Mouse (Mus musculus) cerebellum, adult 2 months (tissue): Measurements from ENCODE around the gene 1700029J07Rik. TPM values are rescaled to one million over a fixed set of nuclear protein-coding genes. Genes with fewer than 3 reads are reported as not detected.

Experiments
- DNase-seq, 2 experiments: peaks; one replicate each; pipeline ENCODE4 v3.0.0; 2021
- H3K27ac ChIP-seq: fragments of 200-500 bp; 2 replicates; pipeline ENCODE4 v1.5.1; 2012; ENCODE audit warnings: low read length, control low read depth, inconsistent platforms; ENCODE audit not compliant: insufficient read depth
- H3K27me3 ChIP-seq: fragments of 200-500 bp; 2 replicates; pipeline ENCODE4 v1.6.1; 2012; ENCODE audit warnings: inconsistent platforms, mild to moderate bottlenecking, low read length, moderate library complexity; ENCODE audit not compliant: control insufficient read depth, insufficient read depth
- H3K4me1 ChIP-seq: fragments of 200-500 bp; 2 replicates; pipeline ENCODE4 v1.6.1; 2011; ENCODE audit warnings: low read length; ENCODE audit not compliant: control insufficient read depth, insufficient read depth
- H3K4me3 ChIP-seq: fragments of 200-500 bp; replicated peaks from 2 replicates; pipeline ENCODE3; 2011; ENCODE audit warnings: mild to moderate bottlenecking, low read depth, low read length, control low read depth; ENCODE audit not compliant: insufficient read depth
- CTCF ChIP-seq: fragments of 200-500 bp; IDR thresholded peaks from 2 replicates; pipeline ENCODE4 v1.5.1; 2011; ENCODE audit warnings: low read depth, mild to moderate bottlenecking, control low read depth, low read length, moderate library complexity, borderline replicate concordance; ENCODE audit not compliant: insufficient read depth
- POLR2A ChIP-seq: fragments of 200-500 bp; IDR thresholded peaks from 2 replicates; pipeline ENCODE4 v1.6.1; 2011; ENCODE audit warnings: low read length, control low read depth, borderline replicate concordance; ENCODE audit not compliant: insufficient read depth
- WGBS: fragments of 180-500 bp; shearing (Covaris S2); methylation state at CpG from one replicate; pipeline ENCODE4 v1.1.7; 2018; 5-methylcytosine and 5-hydroxymethylcytosine counted together
- polyA plus RNA-seq: library from polyadenylated mRNA; depleted of rRNA; stranded (reverse); fragments of >200 nt; gene quantifications from 2 replicates; pipeline ENCODE4 v1.2.3, GENCODE M21; 2012

1700029J07Rik gene
- polyA plus RNA-seq, 1 experiment, result 5.1 TPM

GRCm38 (mm10) chr8:45988189-45988588 is 13.1 kb upstream of the 1700029J07Rik start:
- no peak for DNase-seq
- Histone ChIP-seq H3K27me3 (no peaks in the 10 kb centered on the region), H3K27ac (no peak overlapping the region), H3K4me1 (no peaks in the 10 kb centered on the region), H3K4me3 (no peak overlapping the region)
- WGBS, result 64% methylated on average over 2 of the region's 2 CpGs
- TF ChIP-seq POLR2A, result no peak
- no peak for TF ChIP-seq CTCF

- H3K4me1 ChIP-seq, result no peaks in the 10 kb centered on the region
- H3K27ac ChIP-seq, result no peak overlapping the region
- TF ChIP-seq CTCF (no peak), POLR2A (no peak)
- H3K4me3 ChIP-seq, result no peak overlapping the region
- no peaks in the 10 kb centered on the region for H3K27me3 ChIP-seq
- WGBS, result 72% methylated on average over 3 of the region's 3 CpGs
- DNase-seq, result no peak
These were observed 11.6 kb upstream of the 1700029J07Rik start for GRCm38 (mm10) chr8:45986665-45987064.

- Histone ChIP-seq H3K27me3 (no peaks in the 10 kb centered on the region), H3K4me1 (peaks cover 3% of the 10 kb centered on the region; the same call in 1 of the 2 replicates), H3K4me3 (peak overlapping the region; percentile 88), H3K27ac (no peak overlapping the region)
- DNase-seq, result no peak
- 58% methylated on average over 11 of the region's 11 CpGs for WGBS
- TF ChIP-seq CTCF (no peak), POLR2A (no peak)
These were observed 901 bp upstream of the 1700029J07Rik start for GRCm38 (mm10) chr8:45975837-45976468.

GRCm38 (mm10) chr8:45973988-45974505 is 1.0 kb downstream of the 1700029J07Rik start:
- DNase-seq, result no peak
- 63% methylated on average over 8 of the region's 8 CpGs for WGBS
- H3K27me3 ChIP-seq, result no peaks in the 10 kb centered on the region
- H3K4me3 ChIP-seq, result no peak overlapping the region
- no peak overlapping the region for H3K27ac ChIP-seq
- TF ChIP-seq CTCF (no peak), POLR2A (no peak)
- peaks cover 3% of the 10 kb centered on the region; the same call in 1 of the 2 replicates for H3K4me1 ChIP-seq

GRCm38 (mm10) chr8:45970894-45971293 is 4.2 kb downstream of the 1700029J07Rik start:
- Histone ChIP-seq H3K27ac (no peak overlapping the region), H3K4me1 (peaks cover 3% of the 10 kb centered on the region; the same call in 1 of the 2 replicates), H3K4me3 (no peak overlapping the region), H3K27me3 (no peaks in the 10 kb centered on the region)
- no peak for DNase-seq
- TF ChIP-seq POLR2A (no peak), CTCF (no peak)
- 97% methylated on average over 12 of the region's 12 CpGs for WGBS

GRCm38 (mm10) chr8:45950622-45951021 is 24.4 kb downstream of the 1700029J07Rik start:
- DNase-seq, result no peak
- 59% methylated on average over 2 of the region's 2 CpGs for WGBS
- Histone ChIP-seq H3K4me1 (no peaks in the 10 kb centered on the region), H3K27ac (no peak overlapping the region), H3K27me3 (no peaks in the 10 kb centered on the region), H3K4me3 (no peak overlapping the region)
- TF ChIP-seq CTCF (no peak), POLR2A (no peak)

GRCm38 (mm10) chr8:45946283-45946682 is 28.8 kb downstream of the 1700029J07Rik start:
- TF ChIP-seq POLR2A (no peak), CTCF (no peak)
- H3K27me3 ChIP-seq, result no peaks in the 10 kb centered on the region
- 85% methylated on average over 4 of the region's 4 CpGs for WGBS
- H3K4me3 ChIP-seq, result no peak overlapping the region
- H3K27ac ChIP-seq, result no peak overlapping the region
- no peaks in the 10 kb centered on the region for H3K4me1 ChIP-seq
- no peak for DNase-seq

- Histone ChIP-seq H3K27ac (no peak overlapping the region), H3K27me3 (no peaks in the 10 kb centered on the region; the same call in 1 of the 2 replicates), H3K4me3 (no peak overlapping the region), H3K4me1 (no peaks in the 10 kb centered on the region)
- WGBS, result 89% methylated on average over 9 of the region's 9 CpGs
- DNase-seq, result no peak
- TF ChIP-seq CTCF (no peak), POLR2A (no peak)
These were observed 38.1 kb downstream of the 1700029J07Rik start for GRCm38 (mm10) chr8:45936986-45937385.
